In the genomic region with DNA sequence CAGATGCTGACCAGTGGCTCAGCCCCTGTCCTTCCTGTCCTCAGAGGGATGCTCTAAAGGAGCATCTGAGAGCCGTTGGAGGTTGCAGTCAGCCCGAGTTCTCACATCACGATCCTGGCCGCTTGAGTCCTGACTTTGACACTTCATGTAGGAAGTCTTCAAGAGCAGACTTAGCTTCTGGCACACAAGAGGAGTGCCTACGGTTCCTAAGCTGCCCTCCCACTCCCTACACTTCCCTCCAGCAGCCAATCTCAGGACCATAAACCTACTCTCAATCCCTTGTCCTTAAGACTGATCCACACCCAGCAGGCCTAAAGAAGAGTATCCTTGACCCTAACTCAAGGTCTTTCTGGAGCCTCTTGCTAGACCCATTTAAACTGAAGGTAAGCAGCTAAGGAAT, we compare ENCODE assay signal across 9 mouse cellular contexts. TPM values are rescaled to one million over a fixed set of nuclear protein-coding genes. Genes with fewer than 3 reads are reported as not detected.
DNase-seq lines count a peak whose midpoint lies in the region; ATAC-seq lines count a peak whose summit lies in the region.
"Had no signal": no experiment of that assay in that cellular context is flagged by ENCODE, and none has a peak within 500 bp of the region (broad histone marks: within the 10 kb centered on the region; RNA-seq: fewer than 3 reads in every experiment).

No protein-coding gene starts in this region.

- DNase-seq in heart, adult 11 months, result peak; percentile 95
- DNase-seq in heart, postnatal 36 days, result no peak
- DNase-seq in right cerebral cortex, postnatal 10 days (ENCODE audit: low spot score in 2 of 2), result peak; percentile 44 to 62
- DNase-seq in right cerebral cortex, postnatal 4 days, result no peak
- no peak for DNase-seq in heart, embryonic 10.5 days (ENCODE audit: low spot score)
- DNase-seq in lung, postnatal 25 days (ENCODE audit: low spot score), result peak; percentile 83
- no peak for DNase-seq in retina, embryonic 14.5 days (ENCODE audit: low spot score)

- no peak overlapping the region for H3K4me3 ChIP-seq in heart, embryonic 10.5 days

- 0 out of 2 replicates have a peak overlapping the region, but pooled peaks have one; percentile 23 for H3K27ac ChIP-seq in heart, embryonic 10.5 days
- H3K27ac ChIP-seq: liver, embryonic 14.5 days had no signal

- H3K4me1 ChIP-seq in heart, embryonic 10.5 days, result peaks cover 53% of the 10 kb centered on the region

- WGBS in heart, embryonic 10.5 days, result 78% methylated on average over 5 of the region's 5 CpGs

- no peak for ATAC-seq in megakaryocyte, adult 5-6 weeks (ENCODE audit: poor library complexity, severe bottlenecking)

- no peaks in the 10 kb centered on the region for H3K27me3 ChIP-seq in heart, embryonic 10.5 days (ENCODE audit: insufficient read depth, poor library complexity, severe bottlenecking)

- peaks cover 41% of the 10 kb centered on the region for H3K36me3 ChIP-seq in heart, embryonic 10.5 days

- no peaks in the 10 kb centered on the region for H3K9me3 ChIP-seq in heart, embryonic 10.5 days

- intact Hi-C loops in heart, postnatal 36 days (cut with DNase I), result no loop called here

RNA-seq across cellular contexts. Expression of gene Srl, which starts 45.8 kb away (rescaled TPM):
- total RNA-seq in heart, postnatal 36 days (2021), result 1,000 to 10,000 TPM in 1 of 2 experiments, 100 to 1,000 TPM in 1; 873 to 1,040 TPM
- polyA plus RNA-seq in heart, embryonic 10.5 days (2016; fragmentation: Nextera tagmentation; extraction: Ambion mirVana), result 87.3 and 201 TPM in 2 replicates
- total RNA-seq in megakaryocyte, adult 5-6 weeks (2015), result 2.9 and 3.1 TPM in 2 replicates
- 1.8 and 10.9 TPM in 2 replicates for total RNA-seq in megakaryocyte, adult 5-6 weeks (2017)

Comparison
In these comparisons a context has a peak if more than half of its experiments do, and no peak if none do; other contexts are left out.
1. DNase-seq: peak in heart, adult 11 months (single experiment), right cerebral cortex, postnatal 10 days (2 of 2) and lung, postnatal 25 days (single experiment); none in heart, postnatal 36 days (0 of 2), right cerebral cortex, postnatal 4 days (single experiment), heart, embryonic 10.5 days (single experiment) and retina, embryonic 14.5 days (single experiment).
2. RNA of gene Srl, which starts 45.8 kb away (total RNA-seq): 873 to 1,040 TPM in heart, postnatal 36 days; 1.8 to 10.9 TPM in megakaryocyte, adult 5-6 weeks; every median in the first group is over 10 times any median in the second.